Mouse (Mus musculus) layer of hippocampus, adult 9-10 months (tissue): ENCODE measurements around the gene Ryr2.
A peak's percentile ranks its signal among the peaks of the same experiment; 100 is the strongest.

ENCODE experiments used
- DNase-seq: peaks from one replicate; pipeline ENCODE4 v3.0.0; 2022; ENCODE audit warnings: low spot score

The Ryr2 gene

GRCm38 (mm10) chr13:11772173-11772572 is 334.6 kb downstream of the Ryr2 start:
- no peak for DNase-seq

- no peak for DNase-seq
These were observed 339.8 kb downstream of the Ryr2 start for GRCm38 (mm10) chr13:11766899-11767298.

GRCm38 (mm10) chr13:11763925-11764324 is 342.8 kb downstream of the Ryr2 start:
- peak; percentile 13 for DNase-seq

GRCm38 (mm10) chr13:11763104-11763503 is 343.6 kb downstream of the Ryr2 start:
- DNase-seq, result peak; percentile 69

GRCm38 (mm10) chr13:11757894-11758293 is 348.9 kb downstream of the Ryr2 start:
- DNase-seq, result peak; percentile 10

GRCm38 (mm10) chr13:11745479-11745878 is 361.3 kb downstream of the Ryr2 start:
- no peak for DNase-seq

- DNase-seq, result no peak
These were observed 368.5 kb downstream of the Ryr2 start for GRCm38 (mm10) chr13:11738211-11738610.

GRCm38 (mm10) chr13:11716216-11716615 is 390.5 kb downstream of the Ryr2 start:
- DNase-seq, result no peak

- DNase-seq, result no peak
These were observed 396.9 kb downstream of the Ryr2 start for GRCm38 (mm10) chr13:11709708-11710471.

GRCm38 (mm10) chr13:11701721-11702120 is 405.0 kb downstream of the Ryr2 start:
- no peak for DNase-seq

- DNase-seq, result no peak
These were observed 410.2 kb downstream of the Ryr2 start for GRCm38 (mm10) chr13:11696496-11696895.

- no peak for DNase-seq
These were observed 424.9 kb downstream of the Ryr2 start for GRCm38 (mm10) chr13:11681802-11682201.

- DNase-seq, result no peak
These were observed 443.9 kb downstream of the Ryr2 start for GRCm38 (mm10) chr13:11662815-11663214.

GRCm38 (mm10) chr13:11644846-11645245 is 461.9 kb downstream of the Ryr2 start:
- DNase-seq, result no peak

GRCm38 (mm10) chr13:11636383-11636782 is 470.4 kb downstream of the Ryr2 start:
- peak; percentile 43 for DNase-seq

GRCm38 (mm10) chr13:11624513-11624912 is 482.2 kb downstream of the Ryr2 start:
- no peak for DNase-seq

- DNase-seq, result no peak
These were observed 511.3 kb downstream of the Ryr2 start for GRCm38 (mm10) chr13:11595431-11595830.

GRCm38 (mm10) chr13:11585283-11585682 is 521.5 kb downstream of the Ryr2 start:
- no peak for DNase-seq

- DNase-seq, result no peak
These were observed 534.2 kb downstream of the Ryr2 start for GRCm38 (mm10) chr13:11572552-11572951.

- no peak for DNase-seq
These were observed 539.4 kb downstream of the Ryr2 start for GRCm38 (mm10) chr13:11567376-11567775.

GRCm38 (mm10) chr13:11566486-11566885 is 540.3 kb downstream of the Ryr2 start:
- DNase-seq, result no peak

GRCm38 (mm10) chr13:11563224-11564024 is 543.3 kb downstream of the Ryr2 start:
- DNase-seq, result peak; percentile 26

- DNase-seq, result no peak
These were observed 557.1 kb downstream of the Ryr2 start for GRCm38 (mm10) chr13:11549644-11550043.
